Mouse (Mus musculus): Measurements from ENCODE around the gene Cd82.

Gene Cd82

GRCm38 (mm10) chr2:93446606-93447353, 16.2 kb downstream of the Cd82 start:
- no peak for DNase-seq (ENCODE audit: low read depth in 1 of 2, low spot score in 2 of 2)

- DNase-seq (ENCODE audit: low read depth in 1 of 2, low spot score in 2 of 2) = no peak
Observed at GRCm38 (mm10) chr2:93445237-93445651, 17.7 kb downstream of the Cd82 start.

DNA sequence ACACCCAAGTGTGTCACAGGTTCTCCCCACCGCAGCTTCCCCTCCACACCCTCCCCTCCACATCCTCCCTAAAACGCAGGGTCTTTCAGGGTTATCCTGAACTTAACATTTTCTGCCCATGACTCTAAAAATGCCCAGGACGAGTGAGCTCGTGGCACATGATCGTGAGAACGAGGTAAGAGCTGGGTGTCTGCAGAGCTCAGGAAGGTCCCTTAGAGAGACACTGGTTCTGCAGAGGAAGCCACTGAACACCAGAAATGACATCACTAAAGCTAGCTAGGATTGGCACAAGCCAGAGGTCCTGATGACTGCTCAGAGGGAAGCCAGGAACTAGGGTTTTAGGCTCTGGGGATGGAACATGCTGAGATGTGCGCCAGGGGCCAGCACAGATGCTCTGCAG, 18.7 kb downstream of the Cd82 start:
- DNase-seq (ENCODE audit: low read depth in 1 of 2, low spot score in 2 of 2) = no peak

- DNase-seq (ENCODE audit: low read depth in 1 of 2, low spot score in 2 of 2) = no peak
Observed at GRCm38 (mm10) chr2:93443106-93443505, 19.8 kb downstream of the Cd82 start.

DNA sequence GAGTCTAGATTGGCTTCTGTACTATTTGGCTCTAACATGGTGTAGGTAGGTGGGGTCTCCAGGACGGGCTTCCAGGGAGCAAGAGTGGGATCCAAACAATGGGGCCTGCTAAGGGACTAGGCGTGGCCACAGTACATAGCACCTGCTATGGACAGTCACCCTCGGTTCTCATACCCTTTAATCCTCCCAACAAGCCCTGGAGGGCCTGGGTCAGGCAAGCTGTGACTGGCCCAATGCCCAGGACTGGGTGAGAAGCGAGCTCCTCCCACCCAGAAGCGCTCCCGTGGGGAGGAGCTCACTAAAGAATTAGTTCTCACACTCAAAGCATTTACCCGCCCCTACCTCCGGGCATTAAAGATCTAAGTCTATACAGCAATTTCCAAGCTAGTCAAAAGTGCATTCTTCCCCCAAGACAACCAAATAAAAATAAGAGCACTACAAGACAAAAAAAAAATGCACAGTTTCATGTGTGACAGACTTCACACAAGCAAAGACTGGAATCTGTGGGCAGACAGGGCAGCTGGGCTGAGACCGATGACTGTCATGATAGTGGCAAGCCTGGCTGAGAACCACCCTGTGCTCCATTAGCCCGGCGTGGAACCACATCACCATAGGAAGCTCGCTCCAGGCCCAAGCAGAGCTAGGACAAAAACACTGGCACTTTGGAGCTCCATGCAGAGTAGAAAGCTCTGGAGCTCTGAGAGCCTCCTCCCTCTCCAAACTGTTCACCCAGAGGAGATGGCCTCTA, 23.0 kb downstream of the Cd82 start:
- no peak for DNase-seq (ENCODE audit: low read depth in 1 of 2, low spot score in 2 of 2)

- no peak for DNase-seq (ENCODE audit: low read depth in 1 of 2, low spot score in 2 of 2)
Observed at GRCm38 (mm10) chr2:93439352-93439771, 23.6 kb downstream of the Cd82 start.

GRCm38 (mm10) chr2:93438335-93438734, 24.6 kb downstream of the Cd82 start:
- no peak for DNase-seq (ENCODE audit: low read depth in 1 of 2, low spot score in 2 of 2)

DNA sequence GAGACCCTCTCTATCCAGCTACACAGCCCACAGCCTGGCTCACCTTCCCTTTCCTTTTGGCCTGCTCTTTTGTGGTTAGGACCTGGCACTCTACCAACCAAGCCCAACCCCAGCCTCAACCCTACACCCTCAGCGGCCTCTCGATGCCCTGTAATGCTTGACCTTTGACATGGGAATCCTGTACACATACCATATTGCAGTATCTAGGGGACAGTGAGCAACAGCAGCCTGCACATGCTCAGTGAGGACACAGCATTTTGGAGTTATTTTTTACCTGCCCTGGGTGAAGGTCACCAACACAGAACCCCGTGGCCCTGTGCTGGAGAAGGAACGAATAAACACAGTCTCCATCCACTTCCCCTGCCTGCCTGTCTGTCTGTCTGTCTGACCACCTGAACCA, 27.4 kb downstream of the Cd82 start:
- DNase-seq (ENCODE audit: low read depth in 1 of 2, low spot score in 2 of 2) = no peak

GRCm38 (mm10) chr2:93434896-93435295, 28.0 kb downstream of the Cd82 start:
- no peak for DNase-seq (ENCODE audit: low read depth in 1 of 2, low spot score in 2 of 2)

DNA sequence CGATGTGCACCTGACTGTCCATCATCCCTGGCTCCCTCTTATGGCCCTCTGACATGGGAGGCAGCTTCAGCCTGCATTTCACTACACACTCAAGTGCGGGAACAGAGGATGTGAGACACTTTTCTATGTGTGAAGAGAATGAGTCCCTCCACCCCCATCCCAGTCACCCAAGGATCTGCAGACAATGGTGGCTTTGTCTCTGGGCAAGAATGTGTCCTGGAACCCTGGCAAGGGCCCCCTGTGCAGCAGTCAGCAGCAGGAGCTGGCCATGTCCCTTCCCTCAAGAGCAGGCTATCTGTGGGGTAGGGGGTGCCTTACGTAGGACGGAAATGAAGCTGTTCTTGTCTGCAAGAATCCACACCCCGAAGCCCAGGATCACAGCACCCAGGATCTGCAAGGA, 29.4 kb downstream of the Cd82 start:
- no peak for DNase-seq (ENCODE audit: low read depth in 1 of 2, low spot score in 2 of 2)

- DNase-seq (ENCODE audit: low read depth in 1 of 2, low spot score in 2 of 2) = no peak
Observed at GRCm38 (mm10) chr2:93432600-93433389, 30.1 kb downstream of the Cd82 start.

DNA sequence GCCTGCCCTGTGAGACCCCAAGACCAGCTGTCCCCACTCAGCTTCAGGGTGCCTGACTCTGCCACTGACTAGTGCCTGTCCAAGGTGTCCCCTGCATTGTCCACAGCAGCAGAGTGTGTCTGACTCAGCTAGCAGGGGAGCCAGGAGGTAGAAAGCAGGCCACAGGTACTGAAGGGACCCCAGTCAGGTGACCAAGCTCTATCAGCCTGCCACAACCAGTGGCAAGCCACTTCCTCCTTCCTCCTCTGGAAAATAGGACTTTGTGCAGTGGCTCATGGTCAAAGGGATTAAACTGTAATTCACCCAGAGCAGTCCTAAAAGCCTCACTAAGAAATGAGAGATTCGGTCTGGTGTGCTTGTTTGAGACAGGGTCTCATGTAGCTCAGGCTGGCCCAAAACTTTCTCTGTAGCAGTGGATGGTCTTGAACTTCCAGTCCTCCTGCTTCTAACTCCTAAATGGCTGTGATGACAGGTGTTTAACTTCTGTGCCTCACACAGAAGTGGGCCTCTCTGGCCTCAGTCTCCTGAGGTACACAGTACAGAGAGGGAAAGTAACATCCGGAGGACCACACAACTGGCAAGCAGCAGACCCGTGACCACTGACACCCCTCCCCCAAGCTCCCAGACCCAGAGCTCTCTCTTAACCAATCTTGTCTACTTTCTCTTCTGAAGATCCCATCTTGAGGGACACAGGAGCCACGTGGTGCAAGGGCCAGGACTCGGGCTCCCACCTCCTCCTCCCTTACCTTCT, 31.2 kb downstream of the Cd82 start:
- DNase-seq (ENCODE audit: low read depth in 1 of 2, low spot score in 2 of 2) = no peak

DNA sequence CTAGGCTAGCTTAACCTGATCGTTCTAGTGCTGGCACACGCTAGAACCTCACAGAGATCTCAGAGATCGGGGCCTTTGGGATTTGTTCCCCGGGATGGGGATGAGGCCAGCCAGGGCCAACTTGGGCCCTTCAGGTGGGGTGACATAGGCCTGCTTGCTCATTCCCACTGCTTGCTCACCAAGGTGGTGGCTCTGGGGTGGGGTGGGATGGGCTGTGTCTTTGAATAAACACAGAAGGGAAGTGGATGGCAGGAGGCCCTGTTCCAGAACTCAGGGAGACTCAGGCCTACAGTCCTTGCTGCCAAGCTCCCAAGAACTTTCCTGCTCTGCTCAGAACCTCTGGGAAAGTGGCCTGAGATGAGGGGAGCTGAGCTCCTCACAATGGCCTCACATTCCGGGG, 31.9 kb downstream of the Cd82 start:
- no peak for DNase-seq (ENCODE audit: low read depth in 1 of 2, low spot score in 2 of 2)

DNA sequence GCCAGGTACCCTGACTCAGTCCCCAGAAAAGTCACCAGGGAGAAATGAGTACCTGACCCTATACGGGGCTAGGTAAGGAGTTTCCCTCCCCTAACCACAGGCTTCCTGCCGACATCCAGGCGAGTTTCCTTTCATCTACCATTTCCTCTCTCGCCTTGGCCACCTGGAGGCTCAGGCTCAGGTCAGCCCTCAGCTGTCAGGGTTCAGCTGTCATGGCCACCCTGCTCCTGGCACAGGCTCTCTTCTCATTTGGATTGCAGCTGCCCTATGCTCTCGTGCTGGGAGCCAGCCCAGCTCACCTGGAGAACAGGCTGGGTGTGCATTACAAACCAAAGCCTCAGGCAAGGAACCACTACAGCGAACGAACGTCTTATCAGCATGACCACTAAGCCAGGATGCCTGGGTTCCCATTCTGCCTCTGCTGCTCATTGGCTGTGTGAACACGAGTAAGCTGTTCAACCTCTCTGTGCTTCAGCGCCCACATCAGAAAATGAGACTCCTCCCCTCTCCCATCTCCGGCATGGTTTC, 34.9 kb downstream of the Cd82 start:
- DNase-seq (ENCODE audit: low read depth in 1 of 2, low spot score in 2 of 2) = no peak

DNA sequence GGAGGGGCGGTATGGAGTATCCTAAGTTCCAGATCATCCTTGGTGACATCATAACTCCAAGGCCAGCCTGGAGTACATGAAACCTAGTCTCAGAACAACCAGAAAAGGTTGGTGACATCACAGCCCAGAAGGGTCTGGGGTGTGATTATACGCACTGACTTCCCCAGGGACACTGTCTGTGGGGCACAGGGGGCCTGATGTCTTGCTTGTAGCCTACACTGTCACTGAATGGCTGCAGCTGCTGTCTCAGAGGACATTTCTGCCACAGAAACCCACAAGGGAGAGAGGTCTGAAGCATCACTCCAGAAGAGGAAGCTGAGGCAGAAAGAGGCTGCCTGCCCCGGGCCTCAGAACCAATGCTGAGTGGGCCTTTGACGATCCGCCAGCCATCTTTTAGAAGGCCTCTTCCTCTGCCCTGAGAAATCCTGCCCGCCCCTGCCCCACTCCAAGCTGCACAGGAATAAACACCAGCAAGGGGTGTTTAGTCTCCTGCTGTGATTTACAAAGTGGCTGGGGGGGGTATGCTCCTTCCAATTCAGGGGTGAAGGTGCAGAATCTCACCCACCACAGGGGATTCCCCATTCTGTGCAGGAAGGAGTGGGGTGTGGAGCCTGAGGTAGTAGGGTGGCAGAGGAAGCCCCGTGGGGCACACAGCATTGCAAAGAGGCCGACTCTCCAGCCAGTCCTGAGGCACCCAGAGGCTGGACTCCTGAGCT, 35.8 kb downstream of the Cd82 start:
- no peak for DNase-seq (ENCODE audit: low read depth in 1 of 2, low spot score in 2 of 2)

- DNase-seq (ENCODE audit: low read depth in 1 of 2, low spot score in 2 of 2) = no peak
Observed at GRCm38 (mm10) chr2:93425810-93426209, 37.1 kb downstream of the Cd82 start.

DNA sequence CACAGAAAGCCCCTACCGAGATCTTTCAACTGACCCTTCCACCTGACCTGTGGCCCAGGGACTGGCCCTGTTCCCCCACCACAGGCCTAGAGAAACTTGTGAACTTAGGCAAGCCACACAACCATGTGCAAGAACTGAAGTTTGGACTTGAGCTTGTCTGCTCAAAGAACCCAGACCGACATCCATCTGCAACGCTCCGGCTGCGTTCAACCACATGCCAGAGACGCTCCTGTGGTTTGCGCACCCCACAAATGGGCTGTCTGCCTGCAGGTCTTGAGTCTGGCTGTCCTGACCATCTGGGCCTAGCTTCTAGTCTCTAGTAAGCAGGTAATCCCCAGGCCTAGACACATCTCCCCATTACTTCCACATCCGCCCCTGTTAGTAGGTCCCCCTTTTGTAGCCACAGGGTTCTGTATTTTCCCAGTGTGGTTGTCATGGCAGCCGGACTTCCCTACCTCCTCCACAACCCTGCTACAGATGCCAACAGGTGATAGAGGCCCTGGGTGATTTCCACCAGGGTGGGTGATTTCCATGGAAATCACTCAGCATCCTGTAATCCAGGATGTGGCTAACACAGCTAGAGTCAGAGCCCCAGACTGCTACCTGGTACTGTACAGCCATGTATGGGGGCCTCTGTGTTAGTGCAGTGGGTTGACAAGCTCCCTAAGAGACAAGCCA, 38.5 kb downstream of the Cd82 start:
- DNase-seq (ENCODE audit: low read depth in 1 of 2, low spot score in 2 of 2) = no peak

DNA sequence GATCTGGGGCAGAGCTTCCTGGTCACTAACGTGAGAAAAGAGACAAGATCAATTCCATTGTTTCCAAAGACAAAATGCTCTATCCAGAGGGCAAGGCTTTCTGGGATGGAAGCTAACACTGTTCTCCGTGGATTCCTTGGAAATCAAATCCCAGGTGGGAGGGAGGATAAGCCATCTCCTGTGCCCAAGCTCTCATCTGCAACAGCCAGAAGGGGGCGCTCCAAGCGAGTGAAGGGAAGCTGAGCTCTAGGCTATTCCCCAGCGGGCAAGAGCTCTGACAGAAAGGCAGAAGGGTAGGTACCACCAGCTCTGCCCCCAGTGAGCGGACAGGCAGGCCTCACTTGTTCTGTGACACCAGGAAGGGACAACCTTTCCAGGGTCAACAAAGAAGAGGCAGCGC, 41.6 kb downstream of the Cd82 start:
- peak; percentile 31 to 55 for DNase-seq (ENCODE audit: low read depth in 1 of 2, low spot score in 2 of 2)

DNA sequence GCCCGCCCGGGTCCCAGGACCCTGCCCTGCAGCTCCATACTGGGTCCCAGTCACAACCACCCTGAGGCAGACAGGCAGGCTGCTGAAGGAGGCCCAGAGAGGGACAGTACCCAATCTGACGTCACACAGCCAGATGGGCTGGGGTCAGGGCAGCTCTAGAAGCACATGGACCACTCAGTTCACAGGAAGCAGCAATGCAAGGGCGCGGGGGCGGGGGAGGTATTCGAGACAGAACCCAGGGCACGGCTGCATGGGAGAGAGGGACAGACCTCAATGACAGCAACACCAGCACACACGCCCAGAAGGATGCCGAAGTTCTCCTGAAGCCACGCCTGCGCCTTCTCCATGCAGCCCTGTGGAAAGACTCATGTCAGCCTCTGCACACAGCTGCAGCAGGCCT, 43.0 kb downstream of the Cd82 start:
- no peak for DNase-seq (ENCODE audit: low read depth in 1 of 2, low spot score in 2 of 2)

DNA sequence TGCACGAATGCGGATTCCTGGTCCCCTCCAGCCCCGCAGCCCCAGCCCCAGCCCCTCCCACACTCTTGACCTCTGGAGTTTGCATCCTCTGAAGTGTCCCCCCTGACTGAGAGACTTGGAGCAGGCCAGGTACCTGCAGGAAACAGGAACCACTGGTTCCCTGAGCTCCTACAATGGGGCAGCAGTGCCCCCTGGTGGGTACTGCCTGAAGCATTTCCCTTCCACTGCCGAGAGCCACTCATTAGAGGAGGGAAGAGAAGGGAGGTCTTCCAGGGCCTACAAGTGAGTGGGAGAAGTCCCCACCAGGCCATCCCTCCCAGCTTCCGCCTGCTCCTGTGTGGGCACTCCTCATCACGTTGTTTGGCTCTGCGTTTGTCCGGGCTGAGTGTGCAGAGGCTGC, 44.5 kb downstream of the Cd82 start:
- DNase-seq (ENCODE audit: low read depth in 1 of 2, low spot score in 2 of 2) = peak in 1 of 2 experiments; percentile 54

All from monocyte, adult 2 months (primary cell).